Mouse (Mus musculus) CH12.LX (cell line): ENCODE measurements around the gene Ryr3. TPM values are rescaled to one million over a fixed set of nuclear protein-coding genes. Genes with fewer than 3 reads are reported as not detected.

Experiments used
- DNase-seq: peaks from one replicate; pipeline ENCODE4 v3.0.0-alpha.2; 2013; ENCODE audit errors: extremely low read depth
- H3K27ac ChIP-seq: 2 replicates; pipeline ENCODE4 v1.5.1; 2012; ENCODE audit warnings: low read depth, mild to moderate bottlenecking, control low read depth, moderate library complexity; ENCODE audit not compliant: insufficient read depth
- H3K27me3 ChIP-seq: replicated peaks from 2 replicates; pipeline ENCODE3; 2012; ENCODE audit warnings: inconsistent platforms
- H3K36me3 ChIP-seq, 2 experiments: replicated peaks in 1 of 2; 2 replicates each; pipeline versions ENCODE3 to v1.6.1; 2012; ENCODE audit warnings: inconsistent platforms in 1 of 2, low read length in 1 of 2, mild to moderate bottlenecking in 1 of 2, mixed read lengths in 1 of 2, moderate library complexity in 1 of 2; ENCODE audit not compliant: control insufficient read depth in 1 of 2, insufficient read depth in 1 of 2
- H3K4me1 ChIP-seq, 2 experiments: 2 replicates each; pipeline ENCODE4 v1.6.1; 2012; ENCODE audit warnings: inconsistent platforms in 1 of 2, moderate library complexity in 1 of 2; ENCODE audit not compliant: insufficient read depth in 2 of 2, control insufficient read depth in 1 of 2
- H3K4me2 ChIP-seq: 2 replicates; pipeline ENCODE4 v1.6.1; 2012; ENCODE audit warnings: low read depth, mild to moderate bottlenecking, control low read depth; ENCODE audit not compliant: poor library complexity, insufficient read depth, severe bottlenecking
- H3K4me3 ChIP-seq, 3 experiments: fragments of 150-350 bp in 1 of 3; sonication (generic) in 1 of 3; replicated peaks in 1 of 3; 2 replicates each; pipeline versions ENCODE3 to v1.5.1; 2011 to 2012; ENCODE audit warnings: low read depth in 2 of 3, low read length in 2 of 3, mild to moderate bottlenecking in 2 of 3, moderate library complexity in 2 of 3, control low read depth in 1 of 3, improper control_type of control experiment in 1 of 3, inconsistent platforms in 1 of 3, mixed read lengths in 1 of 3; ENCODE audit not compliant: poor library complexity in 1 of 3
- H3K79me2 ChIP-seq: replicated peaks from 2 replicates; pipeline ENCODE4 v1.6.1; 2012; ENCODE audit warnings: mild to moderate bottlenecking, moderate library complexity; ENCODE audit not compliant: control insufficient read depth, poor library complexity, insufficient read depth, severe bottlenecking; ENCODE audit errors: extremely low read depth
- H3K9ac ChIP-seq: 2 replicates; pipeline ENCODE4 v1.6.1; 2012; ENCODE audit warnings: low read depth, mild to moderate bottlenecking, control low read depth, moderate library complexity; ENCODE audit not compliant: insufficient read depth
- H3K9me3 ChIP-seq: replicated peaks from 2 replicates; pipeline ENCODE3; 2012; ENCODE audit warnings: low read length, inconsistent platforms, mixed read lengths
- CHD1 ChIP-seq: IDR thresholded peaks from 2 replicates; pipeline ENCODE4 v1.6.1; 2012; ENCODE audit warnings: low read depth, low read length, improper control_type of control experiment, inconsistent platforms
- CHD2 ChIP-seq: IDR thresholded peaks from 2 replicates; pipeline ENCODE4 v1.6.1; 2011; ENCODE audit warnings: low read length, improper control_type of control experiment
- CTCF ChIP-seq, 2 experiments: IDR thresholded peaks in 1 of 2; conservative IDR thresholded peaks in 1 of 2; 2 replicates each; pipeline ENCODE4 v1.5.1; 2011 to 2012; ENCODE audit warnings: low read depth in 2 of 2, low read length in 2 of 2, improper control_type of control experiment in 1 of 2, inconsistent platforms in 1 of 2, mild to moderate bottlenecking in 1 of 2, moderate library complexity in 1 of 2
- ELF1 ChIP-seq: IDR thresholded peaks from 2 replicates; pipeline ENCODE4 v1.6.1; 2014; ENCODE audit warnings: low read depth, mild to moderate bottlenecking, inconsistent platforms, low read length, improper control_type of control experiment
- EP300 ChIP-seq: IDR thresholded peaks from 2 replicates; pipeline ENCODE4 v1.6.1; 2011; ENCODE audit warnings: low read length, improper control_type of control experiment
- GABPA ChIP-seq: IDR thresholded peaks from 2 replicates; pipeline ENCODE4 v1.6.1; 2012; ENCODE audit warnings: low read depth, low read length, improper control_type of control experiment, inconsistent platforms; ENCODE audit not compliant: insufficient replicate concordance
- JUN ChIP-seq: IDR thresholded peaks from 2 replicates; pipeline ENCODE4 v1.6.1; 2011; ENCODE audit warnings: low read depth, mild to moderate bottlenecking, low read length, improper control_type of control experiment, moderate library complexity; ENCODE audit not compliant: insufficient read depth
- MAFK ChIP-seq: IDR thresholded peaks from 2 replicates; pipeline ENCODE4 v1.6.1; 2011; ENCODE audit warnings: low read length, improper control_type of control experiment; ENCODE audit not compliant: insufficient replicate concordance
- MAX ChIP-seq: IDR thresholded peaks from 2 replicates; pipeline ENCODE4 v1.6.1; 2011; ENCODE audit warnings: low read length, improper control_type of control experiment
- MEF2A ChIP-seq: IDR thresholded peaks from 2 replicates; pipeline ENCODE4 v1.6.1; 2014; ENCODE audit warnings: low read depth, mild to moderate bottlenecking, inconsistent platforms, low read length, improper control_type of control experiment, borderline replicate concordance
- MYC ChIP-seq: IDR thresholded peaks from 2 replicates; pipeline ENCODE4 v1.6.1; 2011; ENCODE audit warnings: low read depth, mild to moderate bottlenecking, improper control_type of control experiment, low read length
- NRF1 ChIP-seq: IDR thresholded peaks from 2 replicates; pipeline ENCODE4 v1.6.1; 2014; ENCODE audit warnings: low read depth, mild to moderate bottlenecking, inconsistent platforms, low read length, improper control_type of control experiment, moderate library complexity
- POLR2AphosphoS2 ChIP-seq: IDR thresholded peaks from 2 replicates; pipeline ENCODE4 v1.6.1; 2011; ENCODE audit warnings: low read depth, low read length, improper control_type of control experiment
- RAD21 ChIP-seq: IDR thresholded peaks from 2 replicates; pipeline ENCODE4 v1.6.1; 2011; ENCODE audit warnings: low read depth, mild to moderate bottlenecking, low read length, improper control_type of control experiment, moderate library complexity
- RCOR1 ChIP-seq: conservative IDR thresholded peaks from 2 replicates; pipeline ENCODE4 v1.6.1; 2012; ENCODE audit warnings: low read depth, mild to moderate bottlenecking, inconsistent platforms, low read length, improper control_type of control experiment
- SMC3 ChIP-seq: IDR thresholded peaks from 2 replicates; pipeline ENCODE4 v1.6.1; 2011; ENCODE audit warnings: low read depth, low read length, improper control_type of control experiment
- TBP ChIP-seq: conservative IDR thresholded peaks from 2 replicates; pipeline ENCODE4 v1.6.1; 2011; ENCODE audit warnings: low read depth, low read length, improper control_type of control experiment
- TCF12 ChIP-seq: IDR thresholded peaks from 2 replicates; pipeline ENCODE4 v1.6.1; 2014; ENCODE audit warnings: low read depth, mild to moderate bottlenecking, inconsistent platforms, low read length, improper control_type of control experiment
- UBTF ChIP-seq: IDR thresholded peaks from 2 replicates; pipeline ENCODE4 v1.6.1; 2012; ENCODE audit warnings: low read depth, mild to moderate bottlenecking, inconsistent platforms, low read length, improper control_type of control experiment, moderate library complexity
- USF1 ChIP-seq: IDR thresholded peaks from 2 replicates; pipeline ENCODE4 v1.6.1; 2014; ENCODE audit warnings: low read depth, mild to moderate bottlenecking, inconsistent platforms, low read length, improper control_type of control experiment
- USF2 ChIP-seq: conservative IDR thresholded peaks from 2 replicates; pipeline ENCODE4 v1.6.1; 2011; ENCODE audit warnings: low read depth, low read length, improper control_type of control experiment
- ZNF384 ChIP-seq: IDR thresholded peaks from 2 replicates; pipeline ENCODE4 v1.6.1; 2012; ENCODE audit warnings: low read depth, low read length, improper control_type of control experiment, inconsistent platforms
- dilution Hi-C: fragments of 300-500 bp; cut with MboI; formaldehyde crosslinking; loops from 2 replicates; pipeline ENCODE4 v1.14.3; 2020; ENCODE audit warnings: low sequenced_read_pairs; ENCODE audit not compliant: extremely low pct_unique_long_range_greater_than_20kb, extremely low pct_ligation_motif_present
- in situ Hi-C: fragments of 300-500 bp; cut with MboI; formaldehyde crosslinking; loops from 3 replicates; pipeline ENCODE4 v1.14.3; 2019; ENCODE audit warnings: low sequenced_read_pairs, low pct_ligation_motif_present, low pct_unique_long_range_greater_than_20kb, mixed read lengths
- polyA plus RNA-seq: library from polyadenylated mRNA; unstranded; fragments of >175 nt; gene quantifications from 2 replicates; pipeline ENCODE4 v1.2.1, GENCODE M21; 2012; ENCODE audit warnings: low read depth; ENCODE audit not compliant: insufficient read length
- total RNA-seq, 2 experiments: library from RNA; depleted of rRNA; stranded (reverse); fragments of 300-350 nt in 1 of 2; fragments of >200 nt in 1 of 2; gene quantifications; 2 replicates each; pipeline ENCODE4 v1.2.3; 2012 to 2014

The Ryr3 gene
- total and polyA plus RNA-seq, 3 experiments, result 0.08 to 0.40 (median 0.16) TPM

GRCm38 (mm10) chr2:112998498-112998897, 218.4 kb downstream of the Ryr3 start:
- DNase-seq, result no peak
- Histone ChIP-seq H3K27ac (no peak overlapping the region), H3K4me1 (no peaks in the 10 kb centered on the region), H3K4me3 (no peak overlapping the region), H3K27me3 (no peaks in the 10 kb centered on the region), H3K9ac (no peak overlapping the region), H3K36me3 (no peaks in the 10 kb centered on the region), H3K9me3 (no peaks in the 10 kb centered on the region), H3K79me2 (no peaks in the 10 kb centered on the region), H3K4me2 (no peak overlapping the region)
- dilution Hi-C loops (no loop called here), in situ Hi-C loops (no loop called here)
- no peak for TF ChIP-seq MYC
- TF ChIP-seq TCF12, result no peak
- no peak for TF ChIP-seq MAX
- no peak for TF ChIP-seq RAD21
- no peak for TF ChIP-seq ELF1
- no peak for TF ChIP-seq ZNF384
- TF ChIP-seq RCOR1, result no peak
- no peak for TF ChIP-seq JUN
- TF ChIP-seq NRF1, result no peak
- TF ChIP-seq GABPA, result no peak
- TF ChIP-seq CTCF (conservative IDR thresholded peaks at IDR 0.05 in 1 of 2, IDR thresholded peaks at IDR 0.05 in 1 of 2; ENCODE audit: low read depth in 2 of 2, low read length in 2 of 2), result no peak

DNA sequence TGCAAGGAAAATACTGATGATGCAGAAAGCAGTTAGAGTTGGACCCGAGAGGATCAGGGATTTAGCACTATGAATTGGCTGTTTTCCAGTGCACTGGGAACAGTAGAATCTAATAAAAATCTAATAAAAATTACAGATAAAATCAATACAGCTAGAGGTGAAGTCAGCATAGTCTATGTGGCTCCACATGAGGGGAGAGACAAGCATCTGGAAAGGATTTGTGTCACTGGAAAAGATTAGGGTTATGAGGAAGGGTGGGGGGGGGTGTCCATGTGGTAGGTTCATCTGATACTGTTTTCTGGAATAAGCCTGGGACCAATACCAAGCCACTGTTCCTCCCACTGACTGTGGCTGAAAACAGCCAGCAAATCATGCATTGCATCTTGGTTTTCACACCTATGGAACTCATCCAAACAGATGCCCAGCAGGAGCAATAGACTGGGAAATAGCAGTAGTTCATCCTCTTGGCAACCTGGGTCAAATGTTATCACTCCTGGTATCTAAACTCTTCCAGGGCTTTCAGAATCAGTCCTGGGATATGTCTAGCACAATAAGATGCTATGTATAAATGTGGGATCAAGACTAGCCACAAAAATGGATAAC, 233.9 kb downstream of the Ryr3 start:
- no peak for DNase-seq
- Histone ChIP-seq H3K4me3 (no peak overlapping the region), H3K4me2 (no peak overlapping the region), H3K27ac (no peak overlapping the region), H3K27me3 (no peaks in the 10 kb centered on the region), H3K9ac (no peak overlapping the region), H3K4me1 (peaks cover 0 to 5% of the 10 kb centered on the region in 2 experiments; a peak in 2 of 4 replicates), H3K36me3 (no peaks in the 10 kb centered on the region), H3K79me2 (no peaks in the 10 kb centered on the region), H3K9me3 (no peaks in the 10 kb centered on the region)
- in situ Hi-C loops (no loop called here), dilution Hi-C loops (no loop called here)
- TF ChIP-seq USF2 (no peak), JUN (no peak), CHD1 (no peak), EP300 (no peak), NRF1 (no peak), ZNF384 (no peak), CHD2 (no peak), SMC3 (no peak), USF1 (no peak), TBP (no peak), MAX (no peak), POLR2AphosphoS2 (no peak), UBTF (no peak), MEF2A (no peak), MAFK (no peak), ELF1 (no peak)
